Mouse (Mus musculus) lung, embryonic 15.5 days (tissue): ENCODE data around the gene Gpx5. TPM values are rescaled to one million over a fixed set of nuclear protein-coding genes. Genes with fewer than 3 reads are reported as not detected.

Source experiments
- ATAC-seq: fragments of 200-750 bp; cut with Nextera tagmentation; 2 replicates; pipeline ENCODE4 v1.8.0; 2017; ENCODE audit warnings: moderate number of reproducible peaks, borderline replicate concordance; ENCODE audit not compliant: low FRiP score, low TSS enrichment; ENCODE audit errors: extremely low read depth
- H3K27ac ChIP-seq: fragments of 300-500 bp; sonication (generic); 2 replicates; pipeline ENCODE4 v1.5.1; 2015; ENCODE audit warnings: moderate library complexity, mild to moderate bottlenecking, inconsistent platforms
- H3K27me3 ChIP-seq: fragments of 300-500 bp; sonication (generic); 2 replicates; pipeline ENCODE4 v1.6.1; 2015; ENCODE audit warnings: inconsistent platforms
- H3K36me3 ChIP-seq: fragments of 300-500 bp; sonication (generic); 2 replicates; pipeline ENCODE4 v1.6.1; 2015; ENCODE audit warnings: inconsistent platforms
- H3K4me1 ChIP-seq: fragments of 300-500 bp; sonication (generic); 2 replicates; pipeline ENCODE4 v1.6.1; 2015; ENCODE audit warnings: inconsistent platforms
- H3K4me2 ChIP-seq: fragments of 300-500 bp; sonication (generic); 2 replicates; pipeline ENCODE4 v1.6.1; 2015; ENCODE audit warnings: inconsistent platforms, mild to moderate bottlenecking, moderate library complexity
- H3K4me3 ChIP-seq: fragments of 300-500 bp; sonication (generic); 2 replicates; pipeline ENCODE4 v1.5.1; 2015; ENCODE audit warnings: mild to moderate bottlenecking, inconsistent platforms
- H3K9ac ChIP-seq: fragments of 300-500 bp; sonication (generic); 2 replicates; pipeline ENCODE4 v1.6.1; 2015; ENCODE audit warnings: inconsistent platforms
- H3K9me3 ChIP-seq: fragments of 300-500 bp; sonication (generic); 2 replicates; pipeline ENCODE4 v1.6.1; 2016; ENCODE audit warnings: inconsistent platforms
- WGBS: fragments of 180-500 bp; shearing (Covaris S2); methylation state at CpG from one replicate; pipeline ENCODE4 v1.1.7; 2015; 5-methylcytosine and 5-hydroxymethylcytosine counted together
- polyA plus RNA-seq: library from polyadenylated mRNA; unstranded; fragments of >200 nt; fragmentation: Nextera tagmentation; extraction: Ambion mirVana; gene quantifications from 2 replicates; pipeline ENCODE4 v1.2.1, GENCODE M21; 2015

Gene Gpx5
- polyA plus RNA-seq, 1 experiment from 2014 or later, result not detected

GRCm38 (mm10) chr13:21304483-21305066 is 12.0 kb upstream of the Gpx5 start:
- Histone ChIP-seq H3K4me2 (no peak overlapping the region), H3K27me3 (no peaks in the 10 kb centered on the region), H3K4me3 (no peak overlapping the region), H3K36me3 (no peaks in the 10 kb centered on the region), H3K9ac (no peak overlapping the region), H3K9me3 (no peaks in the 10 kb centered on the region), H3K27ac (no peak overlapping the region), H3K4me1 (no peaks in the 10 kb centered on the region)
- 48% methylated on average over 3 of the region's 3 CpGs for WGBS
- ATAC-seq, result no peak

- H3K36me3 ChIP-seq, result no peaks in the 10 kb centered on the region
- no peak for ATAC-seq
- H3K27me3 ChIP-seq, result no peaks in the 10 kb centered on the region
- H3K9me3 ChIP-seq, result no peaks in the 10 kb centered on the region
- H3K4me2 ChIP-seq, result no peak overlapping the region
- H3K27ac ChIP-seq, result no peak overlapping the region
- 34% methylated on average over 3 of the region's 3 CpGs for WGBS
- no peaks in the 10 kb centered on the region for H3K4me1 ChIP-seq
- no peak overlapping the region for H3K4me3 ChIP-seq
- H3K9ac ChIP-seq, result no peak overlapping the region
These were observed 6.0 kb upstream of the Gpx5 start for GRCm38 (mm10) chr13:21298557-21298956.

- Histone ChIP-seq H3K27ac (no peak overlapping the region), H3K4me1 (peaks cover 17% of the 10 kb centered on the region), H3K27me3 (peaks cover 3% of the 10 kb centered on the region; the same call in 1 of the 2 replicates), H3K9ac (peak overlapping the region; percentile 44), H3K4me3 (peak overlapping the region; percentile 50), H3K4me2 (peak overlapping the region; percentile 67), H3K9me3 (no peaks in the 10 kb centered on the region), H3K36me3 (no peaks in the 10 kb centered on the region)
- 0% methylated on average over 13 of the region's 13 CpGs for WGBS
- peak; percentile 70; the same call in 1 of the 2 replicates for ATAC-seq
These were observed 13.0 kb downstream of the Gpx5 start for GRCm38 (mm10) chr13:21279559-21279958.

GRCm38 (mm10) chr13:21279076-21279475 is 13.5 kb downstream of the Gpx5 start:
- no peak for ATAC-seq
- peak overlapping the region; percentile 50 for H3K4me3 ChIP-seq
- WGBS, result 3% methylated on average over 8 of the region's 8 CpGs
- H3K9me3 ChIP-seq, result no peaks in the 10 kb centered on the region
- peak overlapping the region; percentile 67 for H3K4me2 ChIP-seq
- H3K36me3 ChIP-seq, result no peaks in the 10 kb centered on the region
- H3K4me1 ChIP-seq, result peaks cover 17% of the 10 kb centered on the region
- peak overlapping the region; percentile 44 for H3K9ac ChIP-seq
- no peak overlapping the region for H3K27ac ChIP-seq
- peaks cover 3% of the 10 kb centered on the region; the same call in 1 of the 2 replicates for H3K27me3 ChIP-seq

- peak overlapping the region; percentile 73 for H3K4me2 ChIP-seq
- H3K9ac ChIP-seq, result 0 out of 2 replicates have a peak overlapping the region, but pooled peaks have one; percentile 37
- 2% methylated on average over 9 of the region's 9 CpGs for WGBS
- no peaks in the 10 kb centered on the region for H3K9me3 ChIP-seq
- no peak for ATAC-seq
- H3K4me3 ChIP-seq, result peak overlapping the region; percentile 53
- H3K4me1 ChIP-seq, result peaks cover 17% of the 10 kb centered on the region
- no peak overlapping the region for H3K27ac ChIP-seq
- H3K27me3 ChIP-seq, result peaks cover 3% of the 10 kb centered on the region; the same call in 1 of the 2 replicates
- H3K36me3 ChIP-seq, result no peaks in the 10 kb centered on the region
These were observed 16.0 kb downstream of the Gpx5 start for GRCm38 (mm10) chr13:21276551-21276950.

- no peaks in the 10 kb centered on the region for H3K36me3 ChIP-seq
- H3K4me3 ChIP-seq, result peak overlapping the region; percentile 53
- WGBS, result under 1% methylated on average over 25 of the region's 25 CpGs
- no peak; the same call in 1 of the 2 replicates for ATAC-seq
- peak overlapping the region; percentile 37 for H3K9ac ChIP-seq
- no peak overlapping the region for H3K27ac ChIP-seq
- peaks cover 17% of the 10 kb centered on the region for H3K4me1 ChIP-seq
- no peaks in the 10 kb centered on the region for H3K9me3 ChIP-seq
- peaks cover 3% of the 10 kb centered on the region; the same call in 1 of the 2 replicates for H3K27me3 ChIP-seq
- H3K4me2 ChIP-seq, result peak overlapping the region; percentile 73
These were observed 16.5 kb downstream of the Gpx5 start for GRCm38 (mm10) chr13:21275815-21276550.

- ATAC-seq, result peak; percentile 32; the same call in 1 of the 2 replicates
- Histone ChIP-seq H3K4me1 (peaks cover 17% of the 10 kb centered on the region), H3K27me3 (peaks cover 3% of the 10 kb centered on the region; the same call in 1 of the 2 replicates), H3K9ac (peak overlapping the region; percentile 4; the same call in 1 of the 2 replicates), H3K27ac (no peak overlapping the region), H3K36me3 (no peaks in the 10 kb centered on the region), H3K4me2 (peak overlapping the region; percentile 73), H3K9me3 (no peaks in the 10 kb centered on the region), H3K4me3 (peak overlapping the region; percentile 53)
- under 1% methylated on average over 29 of the region's 29 CpGs for WGBS
These were observed 17.3 kb downstream of the Gpx5 start for GRCm38 (mm10) chr13:21275021-21275814.

- Histone ChIP-seq H3K36me3 (no peaks in the 10 kb centered on the region), H3K27me3 (no peaks in the 10 kb centered on the region), H3K4me1 (peaks cover 7% of the 10 kb centered on the region), H3K9ac (no peak overlapping the region), H3K9me3 (no peaks in the 10 kb centered on the region), H3K27ac (no peak overlapping the region), H3K4me2 (peak overlapping the region; percentile 21), H3K4me3 (no peak overlapping the region)
- ATAC-seq, result no peak
- WGBS, result 2% methylated on average over 1 of the region's 1 CpGs
These were observed 24.3 kb downstream of the Gpx5 start for GRCm38 (mm10) chr13:21268262-21268661.

- no peak for ATAC-seq
- Histone ChIP-seq H3K9ac (no peak overlapping the region), H3K4me2 (no peak overlapping the region), H3K27me3 (no peaks in the 10 kb centered on the region), H3K9me3 (no peaks in the 10 kb centered on the region), H3K4me3 (no peak overlapping the region), H3K27ac (no peak overlapping the region), H3K36me3 (no peaks in the 10 kb centered on the region), H3K4me1 (peaks cover 7% of the 10 kb centered on the region)
- WGBS, result 27% methylated on average over 4 of the region's 4 CpGs
These were observed 25.0 kb downstream of the Gpx5 start for GRCm38 (mm10) chr13:21267541-21267940.

- Histone ChIP-seq H3K9me3 (no peaks in the 10 kb centered on the region), H3K4me1 (peaks cover 7% of the 10 kb centered on the region), H3K4me3 (no peak overlapping the region), H3K27me3 (no peaks in the 10 kb centered on the region), H3K9ac (no peak overlapping the region), H3K27ac (no peak overlapping the region), H3K36me3 (no peaks in the 10 kb centered on the region), H3K4me2 (no peak overlapping the region)
- WGBS, result 58% methylated on average over 2 of the region's 2 CpGs
- no peak for ATAC-seq
These were observed 26.8 kb downstream of the Gpx5 start for GRCm38 (mm10) chr13:21265736-21266135.

- H3K9ac ChIP-seq, result no peak overlapping the region
- 3% methylated on average over 11 of the region's 11 CpGs for WGBS
- no peak overlapping the region for H3K27ac ChIP-seq
- no peak for ATAC-seq
- no peaks in the 10 kb centered on the region for H3K36me3 ChIP-seq
- peak overlapping the region; percentile 38 for H3K4me3 ChIP-seq
- peaks cover 16% of the 10 kb centered on the region for H3K4me1 ChIP-seq
- peak overlapping the region; percentile 51 for H3K4me2 ChIP-seq
- H3K27me3 ChIP-seq, result no peaks in the 10 kb centered on the region
- no peaks in the 10 kb centered on the region for H3K9me3 ChIP-seq
These were observed 28.2 kb downstream of the Gpx5 start for GRCm38 (mm10) chr13:21264366-21264765.
